13 mouse cellular contexts compared by ENCODE assay signal in genomic region chr5:83029703-83030102, GRCm38 (mm10).
"Had no signal": no experiment of that assay in that cellular context is flagged by ENCODE, and none has a peak within 500 bp of the region (broad histone marks: within the 10 kb centered on the region; RNA-seq: fewer than 3 reads in every experiment).

No protein-coding gene starts in this region.

- H3K4me2 ChIP-seq: kidney, embryonic 15.5 days; liver, embryonic 11.5 days; liver, embryonic 15.5 days; midbrain, embryonic 13.5 days had no signal

- H3K27me3 ChIP-seq: kidney, embryonic 15.5 days; liver, embryonic 15.5 days; midbrain, embryonic 13.5 days had no signal

- ATAC-seq: midbrain, embryonic 13.5 days had no signal

- H3K4me1 ChIP-seq: kidney, embryonic 15.5 days; limb, embryonic 10.5 days; liver, embryonic 15.5 days; midbrain, embryonic 13.5 days had no signal

- H3K9ac ChIP-seq: kidney, embryonic 15.5 days; liver, embryonic 15.5 days; midbrain, embryonic 13.5 days had no signal

- DNase-seq: kidney, adult 2 months; kidney, postnatal 25 days; lung, adult 2 months; right cerebral cortex, adult 18-20 months; right cerebral cortex, postnatal 25 days; thymus, adult 2 months; thymus, postnatal 25 days had no signal

- H3K9me3 ChIP-seq: kidney, embryonic 15.5 days; limb, embryonic 10.5 days; liver, embryonic 15.5 days; midbrain, embryonic 13.5 days had no signal

- H3K36me3 ChIP-seq: kidney, embryonic 15.5 days; limb, embryonic 10.5 days; liver, embryonic 15.5 days; midbrain, embryonic 13.5 days had no signal

- H3K27ac ChIP-seq: kidney, embryonic 15.5 days; left cerebral cortex, adult 2 months; limb, embryonic 10.5 days; liver, embryonic 15.5 days; midbrain, embryonic 13.5 days had no signal

- H3K4me3 ChIP-seq: kidney, embryonic 15.5 days; left cerebral cortex, adult 2 months; limb, embryonic 10.5 days; liver, embryonic 15.5 days; midbrain, embryonic 13.5 days had no signal
